31 mouse cellular contexts compared by ENCODE assay signal in genomic region chr11:116423214-116423613, GRCm38 (mm10). TPM values are rescaled to one million over a fixed set of nuclear protein-coding genes. Genes with fewer than 3 reads are reported as not detected.
DNase-seq lines count a peak whose midpoint lies in the region; ATAC-seq and TF ChIP-seq lines count a peak whose summit lies in the region.
"Had no signal": no experiment of that assay in that cellular context is flagged by ENCODE, and none has a peak within 500 bp of the region (broad histone marks: within the 10 kb centered on the region; RNA-seq: fewer than 3 reads in every experiment).

No protein-coding gene starts in this region.

- intact Hi-C loops in heart, adult 2 months (cut with DNase I) = no loop called here

- ATAC-seq in megakaryocyte-erythroid progenitor cell, adult 5-6 weeks (replicated peaks; ENCODE audit: low FRiP score, low TSS enrichment, poor library complexity, severe bottlenecking) = no peak
- ATAC-seq: forebrain, postnatal 0 days; intestine, embryonic 15.5 days; midbrain, embryonic 13.5 days had no signal

- no peak overlapping the region for H3K4me3 ChIP-seq in spleen, adult 2 months (ENCODE audit: extremely low read depth, insufficient read depth, insufficient read length)
- no peak overlapping the region for H3K4me3 ChIP-seq in ES-E14 (ENCODE audit: insufficient read depth in 1 of 2, low read depth in 1 of 2, low read length in 2 of 2, poor library complexity in 1 of 2, severe bottlenecking in 1 of 2)
- H3K4me3 ChIP-seq in heart, adult 2 months = no peak overlapping the region
- H3K4me3 ChIP-seq: embryonic facial prominence, embryonic 13.5 days; forebrain, embryonic 10.5 days; hindbrain, embryonic 10.5 days; hindbrain, embryonic 15.5 days; intestine, embryonic 15.5 days; liver, embryonic 15.5 days; lung, embryonic 15.5 days; midbrain, embryonic 13.5 days; neural tube, embryonic 15.5 days had no signal

- no peaks in the 10 kb centered on the region for H3K36me3 ChIP-seq in spleen, adult 2 months (ENCODE audit: control insufficient read depth, insufficient read depth, low read length)
- H3K36me3 ChIP-seq in ES-E14 (ENCODE audit: control insufficient read depth, insufficient read depth, low read length, poor library complexity, severe bottlenecking) = no peaks in the 10 kb centered on the region
- H3K36me3 ChIP-seq in heart, adult 2 months (ENCODE audit: control insufficient read depth, insufficient read depth, low read length) = no peaks in the 10 kb centered on the region
- H3K36me3 ChIP-seq: embryonic facial prominence, embryonic 13.5 days; forebrain, embryonic 10.5 days; hindbrain, embryonic 10.5 days; hindbrain, embryonic 15.5 days; intestine, embryonic 15.5 days; liver, embryonic 15.5 days; lung, embryonic 15.5 days; midbrain, embryonic 13.5 days; neural tube, embryonic 15.5 days had no signal

- TF ChIP-seq EP300 in heart, adult 2 months (IDR thresholded peaks at IDR 0.05; ENCODE audit: insufficient read depth, low read depth, low read length) = no peak

- H3K27me3 ChIP-seq in spleen, adult 2 months (ENCODE audit: control insufficient read depth, insufficient read depth, low read length) = no peaks in the 10 kb centered on the region
- no peaks in the 10 kb centered on the region for H3K27me3 ChIP-seq in heart, adult 2 months (ENCODE audit: control insufficient read depth, insufficient read depth, low read length)
- H3K27me3 ChIP-seq: embryonic facial prominence, embryonic 13.5 days; hindbrain, embryonic 15.5 days; intestine, embryonic 15.5 days; liver, embryonic 15.5 days; lung, embryonic 15.5 days; midbrain, embryonic 13.5 days; neural tube, embryonic 15.5 days had no signal

- no peak for TF ChIP-seq POLR2A in spleen, adult 2 months (IDR thresholded peaks at IDR 0.05; ENCODE audit: low read depth, low read length)
- TF ChIP-seq POLR2A in heart, adult 2 months (IDR thresholded peaks at IDR 0.05; ENCODE audit: insufficient read depth, low read depth, low read length) = no peak

- peaks cover 30% of the 10 kb centered on the region; the same call in 1 of the 2 replicates for H3K4me1 ChIP-seq in spleen, adult 2 months (ENCODE audit: control insufficient read depth, insufficient read depth, insufficient read length)
- H3K4me1 ChIP-seq in ES-E14 (ENCODE audit: control insufficient read depth in 2 of 2, insufficient read depth in 2 of 2, low read length in 2 of 2, poor library complexity in 1 of 2) = peaks cover 4 to 30% of the 10 kb centered on the region in 2 experiments
- peaks cover 3% of the 10 kb centered on the region for H3K4me1 ChIP-seq in heart, adult 2 months (ENCODE audit: control insufficient read depth, insufficient read depth, low read length)
- H3K4me1 ChIP-seq: hindbrain, embryonic 15.5 days; neural tube, embryonic 15.5 days had no signal

- in situ Hi-C loops in ES-E14 (cut with MboI; ENCODE audit: low sequenced_read_pairs in 2 of 2, unreplicated experiment in 2 of 2) = no loop called here

- no peaks in the 10 kb centered on the region for H3K9me3 ChIP-seq in ES-E14 (ENCODE audit: control insufficient read depth, insufficient read depth, low read depth, low read length)
- H3K9me3 ChIP-seq: embryonic facial prominence, embryonic 13.5 days; forebrain, embryonic 10.5 days; hindbrain, embryonic 10.5 days; hindbrain, embryonic 15.5 days; intestine, embryonic 15.5 days; liver, embryonic 15.5 days; lung, embryonic 15.5 days; midbrain, embryonic 13.5 days; neural tube, embryonic 15.5 days had no signal

- TF ChIP-seq CTCF in spleen, adult 2 months (IDR thresholded peaks at IDR 0.05; ENCODE audit: extremely low read depth, insufficient read depth, insufficient read length, insufficient replicate concordance) = no peak
- no peak for TF ChIP-seq CTCF in heart, adult 2 months (IDR thresholded peaks at IDR 0.05)

- 57% methylated on average over 6 of the region's 6 CpGs for WGBS in spleen, adult 2 months
- 79% methylated on average over 6 of the region's 6 CpGs for WGBS in heart, adult 2 months

- H3K27ac ChIP-seq in spleen, adult 2 months (ENCODE audit: insufficient read depth, low read length) = peak overlapping the region; percentile 90
- H3K27ac ChIP-seq in ES-E14 (ENCODE audit: insufficient read depth, low read depth, low read length, poor library complexity, severe bottlenecking) = peak overlapping the region; percentile 68; the same call in 1 of the 2 replicates
- no peak overlapping the region for H3K27ac ChIP-seq in heart, adult 2 months
- H3K27ac ChIP-seq: embryonic facial prominence, embryonic 13.5 days; forebrain, embryonic 10.5 days; hindbrain, embryonic 10.5 days; hindbrain, embryonic 15.5 days; intestine, embryonic 15.5 days; kidney, postnatal 0 days; lung, embryonic 15.5 days; midbrain, embryonic 13.5 days; neural tube, embryonic 15.5 days had no signal

- no peaks in the 10 kb centered on the region for H3K79me2 ChIP-seq in heart, adult 2 months (replicated peaks; ENCODE audit: control insufficient read depth, insufficient read depth, low read length)

- no peak overlapping the region; the same call in 1 of the 2 replicates for H3K9ac ChIP-seq in ES-E14 (ENCODE audit: insufficient read depth, low read depth, low read length, poor library complexity, severe bottlenecking)
- H3K9ac ChIP-seq in heart, adult 2 months (ENCODE audit: low read depth, low read length) = no peak overlapping the region
- H3K9ac ChIP-seq: embryonic facial prominence, embryonic 13.5 days; forebrain, postnatal 0 days; hindbrain, embryonic 15.5 days; intestine, embryonic 15.5 days; liver, embryonic 15.5 days; lung, embryonic 15.5 days; midbrain, embryonic 13.5 days; neural tube, embryonic 15.5 days had no signal

- DNase-seq in spleen, adult 2 months (ENCODE audit: low read depth in 1 of 2, low spot score in 2 of 2) = no peak
- no peak for DNase-seq in spleen, postnatal 14 days (ENCODE audit: low spot score in 2 of 2)
- DNase-seq in ES-E14 (ENCODE audit: low read depth, low spot score) = no peak
- DNase-seq in induced T-regulatory cell, adult 2 months (ENCODE audit: low read depth) = peak; percentile 75
- no peak for DNase-seq in heart, adult 2 months
- no peak for DNase-seq in adrenal gland, postnatal 14 days
- DNase-seq: adrenal gland, adult 8-10 months; cerebellum, adult 18-20 months; cerebellum, postnatal 10 days; forebrain, postnatal 0 days; heart, postnatal 14 days; kidney, adult 8-10 months; kidney, postnatal 4 days; retina, postnatal 1 day had no signal

TF ChIP-seq in ES-E14, 5 proteins besides CTCF, POLR2A, EP300 and RAD21:
- no peak for TF ChIP-seq ZNF384 (IDR thresholded peaks at IDR 0.05; ENCODE audit: low read depth, low read length)
- no peak for TF ChIP-seq ZC3H11A (IDR thresholded peaks at IDR 0.05; ENCODE audit: borderline replicate concordance, low read depth, low read length)
- TF ChIP-seq CHD2 (IDR thresholded peaks at IDR 0.05; ENCODE audit: low read depth, low read length) = no peak
- no peak for TF ChIP-seq HCFC1 (IDR thresholded peaks at IDR 0.05; ENCODE audit: borderline replicate concordance, insufficient read depth, low read length)
- TF ChIP-seq MAFK (IDR thresholded peaks at IDR 0.05; ENCODE audit: insufficient read depth, low read depth, low read length) = no peak

RNA-seq across cellular contexts. Expression of gene Rnf157, which starts 10.4 kb away (rescaled TPM):
- polyA plus RNA-seq in spleen, adult 2 months (2012; rRNA removed) = 10.7 and 16.2 TPM in 2 replicates
- 3.7 and 6.1 TPM in 2 replicates for total RNA-seq in ES-E14 (2012; rRNA removed)
- 1 to 10 TPM; 6.0 to 7.2 TPM for total RNA-seq in heart, adult 2 months (2021)
- polyA plus RNA-seq in heart, adult 2 months (2012; rRNA removed) = 3.0 and 5.7 TPM in 2 replicates
- total RNA-seq in megakaryocyte-erythroid progenitor cell, adult 5-6 weeks (2014; fragmentation: Nextera tagmentation) = 8.1 and 12.1 TPM in 2 replicates
- 2.7 and 11.3 TPM in 2 replicates for total RNA-seq in megakaryocyte-erythroid progenitor cell, adult 5-6 weeks (2017)
- 8.6 and 10.1 TPM in 2 replicates for total RNA-seq in adrenal gland, postnatal 14 days (2021)

RNA-seq across cellular contexts. Expression of gene Ubald2, which starts 10.7 kb away (rescaled TPM):
- 152 and 245 TPM in 2 replicates for polyA plus RNA-seq in spleen, adult 2 months (2012; rRNA removed)
- total RNA-seq in ES-E14 (2012; rRNA removed) = 106 and 117 TPM in 2 replicates
- total RNA-seq in heart, adult 2 months (2021) = 10 to 100 TPM; 29.2 to 34.1 TPM
- polyA plus RNA-seq in heart, adult 2 months (2012; rRNA removed) = 45.5 and 80.1 TPM in 2 replicates
- total RNA-seq in megakaryocyte-erythroid progenitor cell, adult 5-6 weeks (2014; fragmentation: Nextera tagmentation) = 68.8 and 89.9 TPM in 2 replicates
- 65.8 and 93.3 TPM in 2 replicates for total RNA-seq in megakaryocyte-erythroid progenitor cell, adult 5-6 weeks (2017)
- 36.4 and 38.8 TPM in 2 replicates for total RNA-seq in adrenal gland, postnatal 14 days (2021)

RNA-seq across cellular contexts. Expression of gene Qrich2, which starts 42.8 kb away (rescaled TPM):
- polyA plus RNA-seq in spleen, adult 2 months (2012; rRNA removed) = 0.07 and 0.14 TPM in 2 replicates
- 0.22 and 0.37 TPM in 2 replicates for total RNA-seq in ES-E14 (2012; rRNA removed)
- total RNA-seq in heart, adult 2 months (2021) = not detected
- 0.18 and 0.23 TPM in 2 replicates for polyA plus RNA-seq in heart, adult 2 months (2012; rRNA removed)
- not detected in 2 replicates for total RNA-seq in megakaryocyte-erythroid progenitor cell, adult 5-6 weeks (2014; fragmentation: Nextera tagmentation)
- total RNA-seq in megakaryocyte-erythroid progenitor cell, adult 5-6 weeks (2017) = not detected in 2 replicates
- not detected in 2 replicates for total RNA-seq in adrenal gland, postnatal 14 days (2021)
- total RNA-seq: common myeloid progenitor, adult 5-6 weeks; forebrain, postnatal 0 days; gastrocnemius, adult 8-10 months; heart, postnatal 14 days; layer of hippocampus, postnatal 25 days; left cerebral cortex, adult 8-10 months; left cerebral cortex, postnatal 36 days had no signal
- polyA plus RNA-seq: forebrain, postnatal 0 days; heart, embryonic 14.5 days; liver, embryonic 15.5 days; lung, embryonic 15.5 days; midbrain, embryonic 13.5 days; neural tube, embryonic 15.5 days had no signal
